Mouse (Mus musculus) brain, embryonic 14.5 days (tissue): Measurements from ENCODE around the gene Txnrd3.

ENCODE experiments used
- CTCF ChIP-seq: fragments of 200-500 bp; IDR thresholded peaks from 2 replicates; pipeline ENCODE4 v1.5.1; 2012; ENCODE audit warnings: inconsistent platforms, mild to moderate bottlenecking, moderate library complexity, borderline replicate concordance; ENCODE audit not compliant: insufficient read depth, insufficient read length; ENCODE audit errors: extremely low read depth
- POLR2A ChIP-seq: fragments of 200-500 bp; IDR thresholded peaks from 2 replicates; pipeline ENCODE4 v1.6.1; 2012; ENCODE audit warnings: mild to moderate bottlenecking, inconsistent platforms, borderline replicate concordance; ENCODE audit not compliant: poor library complexity, insufficient read depth, insufficient read length, severe bottlenecking; ENCODE audit errors: extremely low read depth

GRCm38 (mm10) chr6:89669556-89669955, 25.8 kb downstream of the Txnrd3 start:
- TF ChIP-seq CTCF (no peak), POLR2A (no peak)
